Mouse (Mus musculus): ENCODE measurements around the gene Kiz.

DNA sequence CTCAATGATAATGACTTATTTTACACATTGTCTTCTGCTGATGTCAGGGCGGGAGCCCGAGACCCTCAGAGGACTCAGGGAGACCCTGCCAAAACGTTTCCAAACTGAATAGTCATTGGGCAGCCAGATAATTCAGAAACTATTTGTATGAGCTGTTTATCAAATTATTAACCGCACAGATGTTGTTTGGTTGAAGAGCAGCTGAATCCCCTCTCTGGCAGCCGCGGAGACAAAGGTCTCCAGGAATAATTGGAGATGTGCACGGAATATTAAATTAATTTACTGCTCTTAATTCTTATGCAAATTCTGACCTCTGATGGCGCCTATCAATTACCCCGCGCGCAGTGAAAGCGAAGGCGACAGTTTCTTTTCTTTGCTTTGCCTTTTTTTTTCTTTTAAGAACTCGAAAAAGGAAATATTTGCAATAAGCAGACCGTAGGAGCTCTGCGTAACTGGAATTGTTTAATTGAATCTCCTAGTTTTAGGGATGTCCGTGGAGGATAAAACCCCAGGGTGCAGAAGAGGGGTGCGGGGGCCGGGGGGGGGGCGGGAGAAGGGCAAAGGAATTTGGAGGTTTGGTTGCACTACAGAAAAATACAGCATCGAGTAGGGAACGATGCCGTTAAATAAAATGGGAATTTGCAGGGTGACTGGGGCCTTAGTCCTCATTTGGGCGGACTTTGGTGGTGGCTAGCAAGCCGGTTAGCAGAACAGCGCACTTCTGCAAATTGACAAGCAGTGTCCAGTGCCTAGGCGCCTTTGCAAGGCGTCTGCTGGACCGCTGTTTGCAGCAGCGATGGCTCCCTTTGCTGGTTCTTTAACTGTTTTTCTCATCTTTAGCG, 22.2 kb upstream of the Kiz start:
- TF ChIP-seq CTCF (IDR thresholded peaks at IDR 0.05; ENCODE audit: borderline replicate concordance, insufficient read depth, low read depth, low read length) (no peak), POLR2A (IDR thresholded peaks at IDR 0.05; ENCODE audit: borderline replicate concordance, insufficient read depth, low read length) (no peak)

Measured in cerebellum, adult 2 months (tissue).